Mouse (Mus musculus) subcutaneous adipose tissue, adult 2 months (tissue): Measurements from ENCODE around the gene Btbd17. TPM values are rescaled to one million over a fixed set of nuclear protein-coding genes. Genes with fewer than 3 reads are reported as not detected.

ENCODE experiments used
- polyA plus RNA-seq: library from polyadenylated mRNA; depleted of rRNA; stranded (reverse); fragments of >200 nt; gene quantifications from 2 replicates; pipeline ENCODE4 v1.2.3, GENCODE M21; 2012; ENCODE audit warnings: low replicate concordance; rRNA removed

The Btbd17 gene
- polyA plus RNA-seq, result 0.67 and 0.78 TPM in 2 replicates

DNA sequence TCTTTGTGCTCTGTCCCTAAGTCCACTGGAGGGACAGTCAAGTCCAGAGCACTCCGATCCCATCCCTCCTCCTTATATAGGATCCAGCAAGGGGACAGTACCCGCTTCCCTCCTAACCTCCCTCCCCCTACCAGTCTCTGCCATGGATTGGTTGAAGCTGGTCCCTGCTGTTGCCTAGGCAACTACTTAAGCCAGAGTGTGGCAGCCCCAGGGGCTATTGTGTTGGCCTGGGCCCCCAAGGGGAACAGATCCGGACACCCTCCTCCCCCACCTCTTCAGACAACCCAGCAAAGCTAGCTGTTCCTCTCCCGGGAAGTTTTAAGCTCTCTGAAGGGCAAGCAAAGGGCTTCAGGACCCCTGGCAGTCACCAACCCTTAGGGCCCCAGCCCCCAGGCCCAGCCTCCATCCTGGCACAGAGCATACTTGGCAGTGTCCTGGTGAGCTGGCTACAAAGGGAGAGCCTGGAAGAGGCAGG is at the start of gene Btbd17:
Gene Btbd17, minus strand, starts transcription at position 98 of the 475 bp plus-strand sequence.

DNA sequence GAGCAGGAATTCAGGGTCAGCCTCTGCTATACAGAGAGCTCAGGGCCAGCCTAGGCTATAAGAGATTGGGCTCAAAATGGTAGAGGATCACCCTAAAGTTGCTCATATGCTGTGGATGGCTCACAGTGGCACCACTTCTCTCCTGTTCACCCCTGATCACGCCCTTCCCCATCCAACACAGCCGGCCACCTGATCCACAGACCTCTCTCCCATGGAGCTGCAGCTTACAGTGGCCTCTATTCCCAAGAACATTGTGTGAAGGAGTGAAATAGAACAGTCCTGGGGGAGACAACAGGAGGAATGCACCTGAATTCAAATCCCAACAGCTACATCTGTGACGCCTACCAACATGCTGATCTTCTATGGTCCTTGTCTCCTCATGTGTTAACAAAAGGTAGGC is 2.9 kb upstream of the Btbd17 start, which contains the start of gene Gpr142:
Gene Gpr142, plus strand, starts transcription at position 301 of the 400 bp plus-strand sequence.

DNA sequence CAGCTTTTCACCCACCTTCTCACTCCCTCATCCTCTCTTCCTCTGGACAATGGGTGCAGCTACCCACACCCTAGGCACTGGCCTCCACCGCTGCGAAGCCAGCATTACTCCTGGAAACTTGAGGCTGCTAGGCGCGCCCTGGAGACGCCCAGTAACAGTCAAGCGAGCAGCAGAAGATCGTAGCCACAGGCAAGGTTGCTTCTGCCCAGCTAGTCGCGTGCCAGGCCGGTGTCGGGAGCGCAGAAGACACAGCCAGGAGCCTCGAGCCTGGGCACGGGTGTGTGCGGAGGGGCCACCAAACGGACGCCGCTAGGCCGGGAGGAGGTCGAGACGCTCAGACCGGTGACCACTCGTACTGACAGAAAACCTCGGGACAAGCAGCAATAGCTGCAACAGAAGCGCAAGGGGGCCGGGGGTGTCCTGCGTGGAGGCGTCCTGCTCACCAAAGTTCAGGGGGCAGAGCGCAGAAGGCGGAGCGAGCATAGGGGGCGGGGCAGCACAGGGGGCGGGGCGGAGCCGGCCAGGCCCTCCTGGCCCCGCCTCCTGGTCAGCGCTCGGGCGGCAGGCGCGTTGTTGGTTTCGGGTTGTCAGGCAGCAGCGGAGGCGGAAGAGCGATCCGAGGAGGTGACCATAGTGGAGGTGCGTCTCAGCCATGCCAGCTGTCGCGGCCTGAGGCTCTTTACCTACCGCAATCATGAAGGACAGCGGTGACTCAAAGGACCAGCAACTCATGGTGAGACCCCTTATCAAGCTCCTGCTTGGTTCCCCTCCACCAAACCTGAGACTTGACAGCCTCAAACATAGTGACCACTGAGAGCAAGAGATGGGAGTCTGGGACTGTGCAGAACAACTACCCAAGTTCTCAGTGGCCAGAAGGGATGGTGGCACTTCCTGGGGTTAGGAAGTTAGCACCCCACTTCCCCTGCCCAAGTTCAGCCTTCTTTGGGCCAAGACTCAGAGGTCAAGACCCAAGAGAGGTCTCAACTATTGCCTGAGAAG is 30.6 kb downstream of the Btbd17 start, which contains the start of gene Kif19a:
Gene Kif19a, plus strand, starts transcription at position 569 of the 999 bp plus-strand sequence.

Other genes with a start within 250 kb of the Btbd17 start
- 319 and 590 TPM in 2 replicates for gene Rpl38, start 127.4 kb downstream of the Btbd17 start, polyA plus RNA-seq
- 46.9 and 89.7 TPM in 2 replicates for gene Ttyh2, start 120.5 kb downstream of the Btbd17 start, polyA plus RNA-seq
- 2.0 and 4.2 TPM in 2 replicates for gene Dnaic2, start 68.5 kb downstream of the Btbd17 start, polyA plus RNA-seq
- 1.3 and 2.2 TPM in 2 replicates for gene Kif19a, start 30.6 kb downstream of the Btbd17 start, polyA plus RNA-seq
- gene Gpr142, start 3.0 kb upstream of the Btbd17 start, polyA plus RNA-seq, result 0.12 TPM in 1 of 2 replicates, not detected in the other
- 20.8 and 50.7 TPM in 2 replicates for gene Gprc5c, start 55.2 kb upstream of the Btbd17 start, polyA plus RNA-seq
- 3.3 and 4.1 TPM in 2 replicates for gene Cd300a, start 94.1 kb upstream of the Btbd17 start, polyA plus RNA-seq
- 4.8 and 6.8 TPM in 2 replicates for gene Cd300lb, start 138.4 kb upstream of the Btbd17 start, polyA plus RNA-seq
- gene Cd300c, start 173.2 kb upstream of the Btbd17 start, polyA plus RNA-seq, result 0.54 TPM in 1 of 2 replicates, not detected in the other
- 4.3 and 5.3 TPM in 2 replicates for gene Cd300ld, start 194.0 kb upstream of the Btbd17 start, polyA plus RNA-seq
- gene Cd300c2, start 205.9 kb upstream of the Btbd17 start, polyA plus RNA-seq, result 6.8 and 17.5 TPM in 2 replicates
- 1.4 and 3.3 TPM in 2 replicates for gene Cd300ld2, start 220.2 kb upstream of the Btbd17 start, polyA plus RNA-seq
- 3.3 TPM in 2 replicates for gene Cd300ld4, start 231.1 kb upstream of the Btbd17 start, polyA plus RNA-seq
- 7.1 and 7.3 TPM in 2 replicates for gene Cd300ld5, start 241.8 kb upstream of the Btbd17 start, polyA plus RNA-seq